Mouse (Mus musculus): ENCODE data around the gene Rnf144b. TPM values are rescaled to one million over a fixed set of nuclear protein-coding genes. Genes with fewer than 3 reads are reported as not detected.

Gene Rnf144b
- 15.1 and 16.2 TPM in 2 replicates for polyA plus RNA-seq (2012; rRNA removed)

GRCm38 (mm10) chr13:47122537-47123430, at the start of gene Rnf144b:
Rnf144b (plus strand) TSS chr13:47122656.
- TF ChIP-seq CTCF (IDR thresholded peaks at IDR 0.05; ENCODE audit: extremely low read depth, insufficient read depth, low read length) (no peak), POLR2A (IDR thresholded peaks at IDR 0.05; ENCODE audit: extremely low read depth, insufficient read depth, low read length) (no peak)
- H3K27ac ChIP-seq (ENCODE audit: insufficient read depth, low read length) = peak within 1 kb of the TSS; percentile 28
- H3K4me1 ChIP-seq (ENCODE audit: control insufficient read depth, insufficient read depth, low read length) = no peaks in the 10 kb centered on the region
- H3K4me3 ChIP-seq (ENCODE audit: insufficient read depth, low read length) = peak within 1 kb of the TSS; percentile 78

GRCm38 (mm10) chr13:47076156-47076555, 46.3 kb upstream of the Rnf144b start:
- no peaks in the 10 kb centered on the region for H3K4me1 ChIP-seq (ENCODE audit: control insufficient read depth, insufficient read depth, low read length)
- H3K27ac ChIP-seq (ENCODE audit: insufficient read depth, low read length) = no peak overlapping the region
- H3K4me3 ChIP-seq (ENCODE audit: insufficient read depth, low read length) = no peak overlapping the region
- no peak for TF ChIP-seq POLR2A (IDR thresholded peaks at IDR 0.05; ENCODE audit: extremely low read depth, insufficient read depth, low read length)
- no peak for TF ChIP-seq CTCF (IDR thresholded peaks at IDR 0.05; ENCODE audit: extremely low read depth, insufficient read depth, low read length)

DNA sequence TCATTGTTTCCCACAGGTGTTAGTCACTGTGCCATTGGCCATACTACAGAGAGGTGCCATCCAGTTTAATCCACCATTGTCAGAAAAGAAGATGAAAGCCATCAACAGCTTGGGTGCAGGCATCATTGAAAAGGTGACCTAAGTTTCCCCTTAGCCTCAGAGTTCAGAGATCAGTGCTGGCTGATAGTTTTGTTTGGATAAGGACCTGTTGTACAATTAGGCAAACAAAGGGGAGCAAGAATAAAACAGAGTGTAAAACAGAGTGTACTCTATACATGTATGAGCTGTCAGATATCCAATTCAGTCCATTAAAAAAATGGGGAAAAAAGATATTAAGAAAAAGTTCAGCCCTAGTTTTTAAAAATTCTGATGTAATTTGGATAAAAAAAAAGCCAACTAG, 45.1 kb upstream of the Rnf144b start:
- H3K27ac ChIP-seq (ENCODE audit: insufficient read depth, low read length) = no peak overlapping the region
- H3K4me1 ChIP-seq (ENCODE audit: control insufficient read depth, insufficient read depth, low read length) = no peaks in the 10 kb centered on the region
- TF ChIP-seq POLR2A (IDR thresholded peaks at IDR 0.05; ENCODE audit: extremely low read depth, insufficient read depth, low read length) (no peak), CTCF (IDR thresholded peaks at IDR 0.05; ENCODE audit: extremely low read depth, insufficient read depth, low read length) (no peak)
- H3K4me3 ChIP-seq (ENCODE audit: insufficient read depth, low read length) = no peak overlapping the region

DNA sequence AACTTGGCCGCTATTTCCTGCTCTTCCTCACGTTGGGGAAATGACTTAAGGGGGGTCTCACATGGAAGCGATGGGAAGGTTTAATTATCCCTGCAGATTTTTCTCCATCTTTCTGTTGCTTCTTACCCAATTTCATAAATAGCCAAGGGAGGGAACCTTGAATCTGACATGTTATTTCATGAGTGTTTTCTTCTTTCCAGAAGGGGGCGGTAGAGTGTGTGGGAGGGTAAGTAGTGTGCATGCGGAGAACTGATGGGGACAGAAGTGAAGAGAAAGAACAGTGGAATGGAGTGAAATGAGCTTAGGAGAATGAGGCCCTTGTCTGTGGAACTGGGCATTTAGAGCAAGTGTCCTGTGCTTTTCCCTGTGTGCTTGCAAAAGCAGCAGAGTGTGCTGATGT, 43.7 kb upstream of the Rnf144b start:
- Histone ChIP-seq H3K4me3 (ENCODE audit: insufficient read depth, low read length) (no peak overlapping the region), H3K27ac (ENCODE audit: insufficient read depth, low read length) (no peak overlapping the region), H3K4me1 (ENCODE audit: control insufficient read depth, insufficient read depth, low read length) (no peaks in the 10 kb centered on the region)
- no peak for TF ChIP-seq POLR2A (IDR thresholded peaks at IDR 0.05; ENCODE audit: extremely low read depth, insufficient read depth, low read length)
- peak; percentile 26; the same call in 1 of the 2 replicates for TF ChIP-seq CTCF (IDR thresholded peaks at IDR 0.05; ENCODE audit: extremely low read depth, insufficient read depth, low read length)

DNA sequence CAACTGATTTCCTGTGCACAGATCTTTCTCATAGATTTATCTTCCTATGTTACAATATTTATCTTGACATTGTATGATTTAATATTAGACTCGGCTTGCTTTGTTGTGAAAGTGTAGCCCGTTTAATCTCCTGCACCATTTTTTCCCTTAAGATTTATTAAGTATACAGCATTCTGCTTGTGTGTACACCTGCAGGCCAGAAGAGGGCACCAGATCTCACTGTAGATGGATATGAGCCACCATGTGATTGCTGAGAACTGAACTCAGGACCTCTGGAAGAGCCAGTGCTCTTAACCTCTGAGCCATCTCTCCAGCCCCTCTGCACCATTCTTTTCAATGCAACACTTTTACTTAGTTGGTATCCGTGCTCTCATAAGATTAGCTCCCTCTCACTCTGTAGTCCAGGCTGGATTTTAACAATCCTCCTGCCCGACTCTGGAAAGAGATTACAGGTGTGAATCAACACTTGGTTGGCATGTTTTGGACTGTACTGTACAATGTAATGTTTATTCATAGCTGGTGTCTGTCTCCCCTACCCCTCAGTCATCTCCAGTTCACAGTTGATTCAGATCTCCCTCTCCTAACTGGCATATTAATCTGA, 41.5 kb upstream of the Rnf144b start:
- no peak overlapping the region for H3K4me3 ChIP-seq (ENCODE audit: insufficient read depth, low read length)
- H3K4me1 ChIP-seq (ENCODE audit: control insufficient read depth, insufficient read depth, low read length) = no peaks in the 10 kb centered on the region
- TF ChIP-seq POLR2A (IDR thresholded peaks at IDR 0.05; ENCODE audit: extremely low read depth, insufficient read depth, low read length) = no peak
- no peak for TF ChIP-seq CTCF (IDR thresholded peaks at IDR 0.05; ENCODE audit: extremely low read depth, insufficient read depth, low read length)
- no peak overlapping the region for H3K27ac ChIP-seq (ENCODE audit: insufficient read depth, low read length)

GRCm38 (mm10) chr13:47088433-47088832, 34.0 kb upstream of the Rnf144b start:
- no peaks in the 10 kb centered on the region; the same call in 1 of the 2 replicates for H3K4me1 ChIP-seq (ENCODE audit: control insufficient read depth, insufficient read depth, low read length)
- no peak overlapping the region for H3K4me3 ChIP-seq (ENCODE audit: insufficient read depth, low read length)
- no peak overlapping the region for H3K27ac ChIP-seq (ENCODE audit: insufficient read depth, low read length)
- no peak for TF ChIP-seq POLR2A (IDR thresholded peaks at IDR 0.05; ENCODE audit: extremely low read depth, insufficient read depth, low read length)
- TF ChIP-seq CTCF (IDR thresholded peaks at IDR 0.05; ENCODE audit: extremely low read depth, insufficient read depth, low read length) = no peak

DNA sequence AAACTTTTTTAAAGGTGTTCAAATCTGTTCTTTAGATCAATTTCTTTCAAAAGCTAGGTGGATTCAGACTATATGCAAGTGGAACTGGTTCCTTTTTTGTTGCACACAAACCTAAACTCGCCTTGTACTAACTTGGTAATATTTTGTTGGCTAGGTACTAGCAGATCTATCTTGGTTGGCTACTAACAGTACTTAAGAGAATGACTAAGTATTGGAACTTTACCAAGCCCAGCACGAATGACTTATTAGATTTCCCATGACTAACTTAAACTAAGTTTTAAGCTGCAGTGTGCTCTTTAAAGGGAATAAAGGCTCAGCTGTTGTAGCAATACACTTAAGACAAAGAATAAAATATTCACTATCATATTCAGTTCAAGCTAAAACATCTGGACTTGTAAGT, 33.2 kb upstream of the Rnf144b start:
- TF ChIP-seq CTCF (IDR thresholded peaks at IDR 0.05; ENCODE audit: extremely low read depth, insufficient read depth, low read length) = no peak
- no peak for TF ChIP-seq POLR2A (IDR thresholded peaks at IDR 0.05; ENCODE audit: extremely low read depth, insufficient read depth, low read length)
- Histone ChIP-seq H3K4me1 (ENCODE audit: control insufficient read depth, insufficient read depth, low read length) (no peaks in the 10 kb centered on the region; the same call in 1 of the 2 replicates), H3K27ac (ENCODE audit: insufficient read depth, low read length) (no peak overlapping the region)

DNA sequence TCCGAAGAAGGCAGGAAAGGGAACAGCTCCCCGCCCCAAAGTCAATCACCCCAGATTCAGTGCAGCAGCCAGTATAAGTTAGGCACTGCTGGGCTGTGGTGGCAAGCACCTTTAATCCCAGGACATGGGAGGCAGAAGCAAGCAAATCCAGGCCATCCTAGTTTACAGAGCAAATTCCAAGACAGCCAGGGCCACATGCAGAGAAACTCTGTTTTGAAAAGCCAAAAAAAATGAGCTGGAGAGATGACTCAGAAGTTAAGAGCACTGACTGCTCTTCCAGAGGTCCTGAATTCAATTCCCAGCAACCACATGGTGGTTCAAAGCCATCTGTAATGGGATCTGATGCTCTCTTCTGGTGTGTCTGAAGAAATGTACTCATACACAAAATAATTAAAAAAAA, 28.7 kb upstream of the Rnf144b start:
- Histone ChIP-seq H3K4me3 (ENCODE audit: insufficient read depth, low read length) (no peak overlapping the region), H3K27ac (ENCODE audit: insufficient read depth, low read length) (no peak overlapping the region), H3K4me1 (ENCODE audit: control insufficient read depth, insufficient read depth, low read length) (no peaks in the 10 kb centered on the region)
- TF ChIP-seq CTCF (IDR thresholded peaks at IDR 0.05; ENCODE audit: extremely low read depth, insufficient read depth, low read length) (no peak), POLR2A (IDR thresholded peaks at IDR 0.05; ENCODE audit: extremely low read depth, insufficient read depth, low read length) (no peak)

More for the DNA sequence above, 33.2 kb upstream of the Rnf144b start:
- H3K4me3 ChIP-seq (ENCODE audit: insufficient read depth, low read length) = no peak overlapping the region

GRCm38 (mm10) chr13:47096591-47096990, 25.9 kb upstream of the Rnf144b start:
- Histone ChIP-seq H3K27ac (ENCODE audit: insufficient read depth, low read length) (no peak overlapping the region), H3K4me3 (ENCODE audit: insufficient read depth, low read length) (no peak overlapping the region), H3K4me1 (ENCODE audit: control insufficient read depth, insufficient read depth, low read length) (no peaks in the 10 kb centered on the region)
- TF ChIP-seq POLR2A (IDR thresholded peaks at IDR 0.05; ENCODE audit: extremely low read depth, insufficient read depth, low read length) = no peak
- no peak for TF ChIP-seq CTCF (IDR thresholded peaks at IDR 0.05; ENCODE audit: extremely low read depth, insufficient read depth, low read length)
